Mouse (Mus musculus) CH12.LX (cell line): ENCODE results near the gene Gm26938. TPM values are rescaled to one million over a fixed set of nuclear protein-coding genes. Genes with fewer than 3 reads are reported as not detected.

Source experiments
- DNase-seq: peaks from one replicate; pipeline ENCODE4 v3.0.0-alpha.2; 2013; ENCODE audit errors: extremely low read depth
- H3K27ac ChIP-seq: 2 replicates; pipeline ENCODE4 v1.5.1; 2012; ENCODE audit warnings: low read depth, mild to moderate bottlenecking, control low read depth, moderate library complexity; ENCODE audit not compliant: insufficient read depth
- H3K27me3 ChIP-seq: replicated peaks from 2 replicates; pipeline ENCODE3; 2012; ENCODE audit warnings: inconsistent platforms
- H3K36me3 ChIP-seq, 2 experiments: replicated peaks in 1 of 2; 2 replicates each; pipeline versions ENCODE3 to v1.6.1; 2012; ENCODE audit warnings: inconsistent platforms in 1 of 2, low read length in 1 of 2, mild to moderate bottlenecking in 1 of 2, mixed read lengths in 1 of 2, moderate library complexity in 1 of 2; ENCODE audit not compliant: control insufficient read depth in 1 of 2, insufficient read depth in 1 of 2
- H3K4me1 ChIP-seq, 2 experiments: 2 replicates each; pipeline ENCODE4 v1.6.1; 2012; ENCODE audit warnings: inconsistent platforms in 1 of 2, moderate library complexity in 1 of 2; ENCODE audit not compliant: insufficient read depth in 2 of 2, control insufficient read depth in 1 of 2
- H3K4me2 ChIP-seq: 2 replicates; pipeline ENCODE4 v1.6.1; 2012; ENCODE audit warnings: low read depth, mild to moderate bottlenecking, control low read depth; ENCODE audit not compliant: poor library complexity, insufficient read depth, severe bottlenecking
- H3K4me3 ChIP-seq, 3 experiments: fragments of 150-350 bp in 1 of 3; sonication (generic) in 1 of 3; replicated peaks in 1 of 3; 2 replicates each; pipeline versions ENCODE3 to v1.5.1; 2011 to 2012; ENCODE audit warnings: low read depth in 2 of 3, low read length in 2 of 3, mild to moderate bottlenecking in 2 of 3, moderate library complexity in 2 of 3, control low read depth in 1 of 3, improper control_type of control experiment in 1 of 3, inconsistent platforms in 1 of 3, mixed read lengths in 1 of 3; ENCODE audit not compliant: poor library complexity in 1 of 3
- H3K79me2 ChIP-seq: replicated peaks from 2 replicates; pipeline ENCODE4 v1.6.1; 2012; ENCODE audit warnings: mild to moderate bottlenecking, moderate library complexity; ENCODE audit not compliant: control insufficient read depth, poor library complexity, insufficient read depth, severe bottlenecking; ENCODE audit errors: extremely low read depth
- H3K9ac ChIP-seq: 2 replicates; pipeline ENCODE4 v1.6.1; 2012; ENCODE audit warnings: low read depth, mild to moderate bottlenecking, control low read depth, moderate library complexity; ENCODE audit not compliant: insufficient read depth
- H3K9me3 ChIP-seq: replicated peaks from 2 replicates; pipeline ENCODE3; 2012; ENCODE audit warnings: low read length, inconsistent platforms, mixed read lengths
- EP300 ChIP-seq: IDR thresholded peaks from 2 replicates; pipeline ENCODE4 v1.6.1; 2011; ENCODE audit warnings: low read length, improper control_type of control experiment
- ETS1 ChIP-seq: conservative IDR thresholded peaks from 2 replicates; pipeline ENCODE4 v1.6.1; 2012; ENCODE audit warnings: low read depth, mild to moderate bottlenecking, inconsistent platforms, low read length, improper control_type of control experiment, moderate library complexity
- HCFC1 ChIP-seq: IDR thresholded peaks from 2 replicates; pipeline ENCODE4 v1.6.1; 2012; ENCODE audit warnings: low read depth, mild to moderate bottlenecking, inconsistent platforms, low read length, improper control_type of control experiment
- MAX ChIP-seq: IDR thresholded peaks from 2 replicates; pipeline ENCODE4 v1.6.1; 2011; ENCODE audit warnings: low read length, improper control_type of control experiment
- MYC ChIP-seq: IDR thresholded peaks from 2 replicates; pipeline ENCODE4 v1.6.1; 2011; ENCODE audit warnings: low read depth, mild to moderate bottlenecking, improper control_type of control experiment, low read length
- NELFE ChIP-seq: IDR thresholded peaks from 2 replicates; pipeline ENCODE4 v1.6.1; 2011; ENCODE audit warnings: low read depth, low read length, improper control_type of control experiment
- NRF1 ChIP-seq: IDR thresholded peaks from 2 replicates; pipeline ENCODE4 v1.6.1; 2014; ENCODE audit warnings: low read depth, mild to moderate bottlenecking, inconsistent platforms, low read length, improper control_type of control experiment, moderate library complexity
- PAX5 ChIP-seq: IDR thresholded peaks from 2 replicates; pipeline ENCODE4 v1.6.1; 2012; ENCODE audit warnings: low read length, inconsistent platforms, mixed read lengths
- POLR2AphosphoS2 ChIP-seq: IDR thresholded peaks from 2 replicates; pipeline ENCODE4 v1.6.1; 2011; ENCODE audit warnings: low read depth, low read length, improper control_type of control experiment
- SMC3 ChIP-seq: IDR thresholded peaks from 2 replicates; pipeline ENCODE4 v1.6.1; 2011; ENCODE audit warnings: low read depth, low read length, improper control_type of control experiment
- UBTF ChIP-seq: IDR thresholded peaks from 2 replicates; pipeline ENCODE4 v1.6.1; 2012; ENCODE audit warnings: low read depth, mild to moderate bottlenecking, inconsistent platforms, low read length, improper control_type of control experiment, moderate library complexity
- USF2 ChIP-seq: conservative IDR thresholded peaks from 2 replicates; pipeline ENCODE4 v1.6.1; 2011; ENCODE audit warnings: low read depth, low read length, improper control_type of control experiment
- dilution Hi-C: fragments of 300-500 bp; cut with MboI; formaldehyde crosslinking; loops from 2 replicates; pipeline ENCODE4 v1.14.3; 2020; ENCODE audit warnings: low sequenced_read_pairs; ENCODE audit not compliant: extremely low pct_unique_long_range_greater_than_20kb, extremely low pct_ligation_motif_present
- in situ Hi-C: fragments of 300-500 bp; cut with MboI; formaldehyde crosslinking; loops from 3 replicates; pipeline ENCODE4 v1.14.3; 2019; ENCODE audit warnings: low sequenced_read_pairs, low pct_ligation_motif_present, low pct_unique_long_range_greater_than_20kb, mixed read lengths
- polyA plus RNA-seq: library from polyadenylated mRNA; unstranded; fragments of >175 nt; gene quantifications from 2 replicates; pipeline ENCODE4 v1.2.1, GENCODE M21; 2012; ENCODE audit warnings: low read depth; ENCODE audit not compliant: insufficient read length
- total RNA-seq, 2 experiments: library from RNA; depleted of rRNA; stranded (reverse); fragments of 300-350 nt in 1 of 2; fragments of >200 nt in 1 of 2; gene quantifications; 2 replicates each; pipeline ENCODE4 v1.2.3; 2012 to 2014

The Gm26938 gene
- total and polyA plus RNA-seq, 3 experiments = not detected

GRCm38 (mm10) chr5:139860328-139861104, 34.3 kb upstream of the Gm26938 start:
- no peak overlapping the region for H3K4me2 ChIP-seq
- no peak overlapping the region for H3K9ac ChIP-seq
- no peak overlapping the region for H3K4me3 ChIP-seq
- H3K79me2 ChIP-seq = no peaks in the 10 kb centered on the region
- in situ Hi-C loops = no loop called here
- dilution Hi-C loops = no loop called here
- H3K27me3 ChIP-seq = peaks cover 44% of the 10 kb centered on the region
- DNase-seq = no peak
- no peak overlapping the region for H3K27ac ChIP-seq
- H3K9me3 ChIP-seq = no peaks in the 10 kb centered on the region
- TF ChIP-seq SMC3 (no peak), USF2 (no peak), NELFE (no peak), NRF1 (no peak)
- peaks cover 2 to 6% of the 10 kb centered on the region in 2 experiments for H3K4me1 ChIP-seq
- no peaks in the 10 kb centered on the region for H3K36me3 ChIP-seq

GRCm38 (mm10) chr5:139849626-139850320, 23.6 kb upstream of the Gm26938 start:
- no peaks in the 10 kb centered on the region for H3K79me2 ChIP-seq
- peaks cover 65% of the 10 kb centered on the region for H3K27me3 ChIP-seq
- no peak for TF ChIP-seq MAX
- TF ChIP-seq UBTF = no peak
- no peak for TF ChIP-seq PAX5
- H3K9me3 ChIP-seq = peaks cover 5% of the 10 kb centered on the region
- H3K4me3 ChIP-seq = no peak overlapping the region
- dilution Hi-C loops = no loop called here
- in situ Hi-C loops = loop anchor here (10.0 to 25.0 kb wide), 2 partner anchors 185 to 438 kb away; no protein-coding TSS in a partner anchor
- H3K9ac ChIP-seq = no peak overlapping the region
- H3K4me2 ChIP-seq = no peak overlapping the region
- H3K36me3 ChIP-seq = no peaks in the 10 kb centered on the region
- no peak for DNase-seq
- H3K27ac ChIP-seq = no peak overlapping the region
- H3K4me1 ChIP-seq = peaks cover 0 to 5% of the 10 kb centered on the region in 2 experiments; a peak in 2 of 4 replicates

- no peaks in the 10 kb centered on the region for H3K36me3 ChIP-seq
- H3K27me3 ChIP-seq = peaks cover 24% of the 10 kb centered on the region
- H3K9me3 ChIP-seq = peaks cover 4% of the 10 kb centered on the region
- H3K79me2 ChIP-seq = no peaks in the 10 kb centered on the region
- TF ChIP-seq POLR2AphosphoS2 (no peak), PAX5 (no peak), MYC (no peak), NRF1 (no peak), EP300 (no peak), HCFC1 (no peak), NELFE (no peak), ETS1 (no peak)
- no peak overlapping the region for H3K4me3 ChIP-seq
- dilution Hi-C loops (no loop called here), in situ Hi-C loops (loop anchor here (10.0 to 25.0 kb wide), 2 partner anchors 448 to 576 kb away; partner anchors contain the start of gene Eif3b)
- H3K9ac ChIP-seq = no peak overlapping the region
- DNase-seq = no peak
- H3K4me2 ChIP-seq = no peak overlapping the region
- no peak overlapping the region for H3K27ac ChIP-seq
- peaks cover 4 to 5% of the 10 kb centered on the region in 2 experiments; a peak in 2 of 4 replicates for H3K4me1 ChIP-seq
These were observed 12.9 kb upstream of the Gm26938 start for GRCm38 (mm10) chr5:139839142-139839541.
